Mouse (Mus musculus) MEL (cell line): Measurements from ENCODE around the gene 2300002M23Rik. TPM values are rescaled to one million over a fixed set of nuclear protein-coding genes. Genes with fewer than 3 reads are reported as not detected.

Experiments used
- DNase-seq: peaks from one replicate; pipeline ENCODE4 v3.0.0; 2011; ENCODE audit warnings: low read depth, low spot score
- H3K27ac ChIP-seq: 2 replicates; pipeline ENCODE4 v1.5.1; 2012; ENCODE audit warnings: low read depth, mild to moderate bottlenecking, control low read depth, low read length, moderate library complexity; ENCODE audit not compliant: control insufficient read depth
- H3K27me3 ChIP-seq, 2 experiments: fragments of 150-350 bp in 1 of 2; sonication (generic) in 1 of 2; 2 replicates each; pipeline ENCODE4 v1.6.1; 2012; ENCODE audit warnings: low read length in 2 of 2, mild to moderate bottlenecking in 2 of 2, improper control_type of control experiment in 1 of 2, moderate library complexity in 1 of 2; ENCODE audit not compliant: insufficient read depth in 2 of 2, control insufficient read depth in 1 of 2
- H3K36me3 ChIP-seq, 2 experiments: 2 replicates each; pipeline ENCODE4 v1.6.1; 2012 to 2014; ENCODE audit warnings: low read length in 2 of 2, improper control_type of control experiment in 1 of 2, inconsistent platforms in 1 of 2, mild to moderate bottlenecking in 1 of 2; ENCODE audit not compliant: insufficient read depth in 2 of 2, control insufficient read depth in 1 of 2
- H3K4me1 ChIP-seq, 2 experiments: fragments of 150-350 bp in 1 of 2; sonication (generic) in 1 of 2; 2 replicates each; pipeline ENCODE4 v1.6.1; 2012; ENCODE audit warnings: low read length in 2 of 2, improper control_type of control experiment in 1 of 2, mild to moderate bottlenecking in 1 of 2; ENCODE audit not compliant: insufficient read depth in 2 of 2, control insufficient read depth in 1 of 2
- H3K4me3 ChIP-seq, 2 experiments: fragments of 150-350 bp in 1 of 2; sonication (generic) in 1 of 2; 2 replicates each; pipeline ENCODE4 v1.5.1; 2012; ENCODE audit warnings: low read depth in 2 of 2, low read length in 2 of 2, mild to moderate bottlenecking in 2 of 2, moderate library complexity in 2 of 2, control low read depth in 1 of 2, improper control_type of control experiment in 1 of 2; ENCODE audit not compliant: control insufficient read depth in 1 of 2, insufficient read depth in 1 of 2
- H3K79me2 ChIP-seq: 2 replicates; pipeline ENCODE4 v1.6.1; 2012; ENCODE audit warnings: mild to moderate bottlenecking, low read length, moderate library complexity; ENCODE audit not compliant: control insufficient read depth, poor library complexity, insufficient read depth
- H3K9ac ChIP-seq: 2 replicates; pipeline ENCODE4 v1.6.1; 2012; ENCODE audit warnings: low read depth, mild to moderate bottlenecking, control low read depth, low read length, moderate library complexity; ENCODE audit not compliant: control insufficient read depth, poor library complexity, severe bottlenecking
- H3K9me3 ChIP-seq: fragments of 150-350 bp; sonication (generic); replicated peaks from 2 replicates; pipeline ENCODE4 v1.6.1; 2012; ENCODE audit warnings: mild to moderate bottlenecking, low read length, improper control_type of control experiment, moderate library complexity; ENCODE audit not compliant: insufficient read depth
- CHD1 ChIP-seq: IDR thresholded peaks from 2 replicates; pipeline ENCODE4 v1.6.1; 2012; ENCODE audit warnings: low read depth, mild to moderate bottlenecking, inconsistent platforms, low read length, improper control_type of control experiment
- CTCF ChIP-seq, 3 experiments: IDR thresholded peaks in 2 of 3; conservative IDR thresholded peaks in 1 of 3; 2 replicates each; pipeline ENCODE4 v1.5.1; 2011 to 2012; ENCODE audit warnings: low read length in 3 of 3, low read depth in 2 of 3, mild to moderate bottlenecking in 2 of 3, improper control_type of control experiment in 1 of 3, inconsistent platforms in 1 of 3, mixed read lengths in 1 of 3, moderate library complexity in 1 of 3; ENCODE audit not compliant: control insufficient read depth in 1 of 3, insufficient read depth in 1 of 3, poor library complexity in 1 of 3, severe bottlenecking in 1 of 3
- ELF1 ChIP-seq: IDR thresholded peaks from 2 replicates; pipeline ENCODE4 v1.6.1; 2014; ENCODE audit warnings: low read depth, mild to moderate bottlenecking, inconsistent platforms, low read length, improper control_type of control experiment, moderate library complexity
- ETS1 ChIP-seq: IDR thresholded peaks from 2 replicates; pipeline ENCODE4 v1.6.1; 2012; ENCODE audit warnings: low read depth, mild to moderate bottlenecking, inconsistent platforms, low read length, improper control_type of control experiment, moderate library complexity
- HCFC1 ChIP-seq: IDR thresholded peaks from 2 replicates; pipeline ENCODE4 v1.6.1; 2012; ENCODE audit warnings: low read depth, mild to moderate bottlenecking, inconsistent platforms, low read length, improper control_type of control experiment, moderate library complexity
- JUND ChIP-seq: IDR thresholded peaks from 2 replicates; pipeline ENCODE4 v1.6.1; 2011; ENCODE audit warnings: low read depth, mild to moderate bottlenecking, improper control_type of control experiment, low read length
- MXI1 ChIP-seq: IDR thresholded peaks from 2 replicates; pipeline ENCODE4 v1.6.1; 2011; ENCODE audit warnings: mild to moderate bottlenecking, low read depth, low read length, improper control_type of control experiment
- MYB ChIP-seq: IDR thresholded peaks from 2 replicates; pipeline ENCODE4 v1.6.1; 2011; ENCODE audit warnings: mild to moderate bottlenecking, low read depth, low read length, improper control_type of control experiment
- MYC ChIP-seq: IDR thresholded peaks from 2 replicates; pipeline ENCODE4 v1.6.1; 2011; ENCODE audit warnings: low read depth, mild to moderate bottlenecking, low read length, improper control_type of control experiment, moderate library complexity
- POLR2A ChIP-seq, 2 experiments: IDR thresholded peaks; 2 replicates each; pipeline ENCODE4 v1.6.1; 2011 to 2012; ENCODE audit warnings: low read length in 2 of 2, mild to moderate bottlenecking in 2 of 2, control low read depth in 1 of 2, improper control_type of control experiment in 1 of 2, low read depth in 1 of 2, moderate library complexity in 1 of 2; ENCODE audit not compliant: control insufficient read depth in 1 of 2, insufficient read depth in 1 of 2, poor library complexity in 1 of 2
- RAD21 ChIP-seq: IDR thresholded peaks from 2 replicates; pipeline ENCODE4 v1.6.1; 2011; ENCODE audit warnings: mild to moderate bottlenecking, low read depth, low read length, improper control_type of control experiment
- RCOR1 ChIP-seq: IDR thresholded peaks from 2 replicates; pipeline ENCODE4 v1.6.1; 2012; ENCODE audit warnings: low read depth, mild to moderate bottlenecking, inconsistent platforms, low read length, improper control_type of control experiment
- SIN3A ChIP-seq: IDR thresholded peaks from 2 replicates; pipeline ENCODE4 v1.6.1; 2012; ENCODE audit warnings: low read length, improper control_type of control experiment, inconsistent platforms
- SMC3 ChIP-seq: IDR thresholded peaks from 2 replicates; pipeline ENCODE4 v1.6.1; 2011; ENCODE audit warnings: low read depth, low read length, improper control_type of control experiment
- TCF12 ChIP-seq: IDR thresholded peaks from 2 replicates; pipeline ENCODE4 v1.6.1; 2014; ENCODE audit warnings: low read depth, mild to moderate bottlenecking, inconsistent platforms, low read length, improper control_type of control experiment, moderate library complexity
- ZC3H11A ChIP-seq: IDR thresholded peaks from 2 replicates; pipeline ENCODE4 v1.6.1; 2012; ENCODE audit warnings: low read depth, mild to moderate bottlenecking, inconsistent platforms, low read length, improper control_type of control experiment
- ZKSCAN1 ChIP-seq: IDR thresholded peaks from 2 replicates; pipeline ENCODE4 v1.6.1; 2012; ENCODE audit warnings: low read depth, mild to moderate bottlenecking, inconsistent platforms, low read length, improper control_type of control experiment, moderate library complexity
- ZMIZ1 ChIP-seq: IDR thresholded peaks from 2 replicates; pipeline ENCODE4 v1.6.1; 2012; ENCODE audit warnings: low read depth, mild to moderate bottlenecking, inconsistent platforms, low read length, improper control_type of control experiment, moderate library complexity
- polyA plus RNA-seq, 2 experiments: library from polyadenylated mRNA; stranded (reverse) in 1 of 2; unstranded in 1 of 2; fragments of >175 nt in 1 of 2; fragments of >200 nt in 1 of 2; gene quantifications; 2 replicates each; pipeline versions ENCODE4 v1.2.1 to v1.2.4; 2012; ENCODE audit warnings: low replicate concordance in 2 of 2, low read depth in 1 of 2; ENCODE audit not compliant: insufficient read length in 2 of 2, insufficient read depth in 1 of 2, missing spikeins in 1 of 2
- total RNA-seq: library from RNA; depleted of rRNA; stranded (reverse); fragments of 300-350 nt; gene quantifications from 2 replicates; pipeline ENCODE4 v1.2.3, GENCODE M21; 2012

The 2300002M23Rik gene
- total and polyA plus RNA-seq, 3 experiments: not detected

GRCm38 (mm10) chr17:35532901-35533300, 34.3 kb upstream of the 2300002M23Rik start, which contains the start of gene Psors1c2:
TSS of gene Psors1c2 (plus strand) at chr17:35533201.
- no peak within 1 kb of the TSS for H3K9ac ChIP-seq
- H3K4me3 ChIP-seq: no peak within 1 kb of the TSS
- H3K36me3 ChIP-seq: peaks cover 0 to 2% of the 10 kb centered on the region in 2 experiments; a peak in 1 of 4 replicates
- DNase-seq: no peak
- no peaks in the 10 kb centered on the region for H3K27me3 ChIP-seq
- H3K79me2 ChIP-seq: no peaks in the 10 kb centered on the region
- no peak for TF ChIP-seq MXI1
- no peak for TF ChIP-seq ZMIZ1
- no peak for TF ChIP-seq SIN3A
- no peak for TF ChIP-seq ZC3H11A
- no peak for TF ChIP-seq ETS1
- no peak for TF ChIP-seq ELF1
- TF ChIP-seq TCF12: no peak
- no peak for TF ChIP-seq MYC
- no peak for TF ChIP-seq POLR2A (IDR thresholded peaks at IDR 0.05; ENCODE audit: control insufficient read depth in 1 of 2, insufficient read depth in 1 of 2, low read depth in 1 of 2, low read length in 2 of 2, poor library complexity in 1 of 2)
- H3K9me3 ChIP-seq: no peaks in the 10 kb centered on the region
- H3K27ac ChIP-seq: no peak within 1 kb of the TSS
- H3K4me1 ChIP-seq: peaks cover 0 to 3% of the 10 kb centered on the region in 2 experiments; a peak in 2 of 4 replicates

- H3K27me3 ChIP-seq: peaks cover 0 to 2% of the 10 kb centered on the region in 2 experiments; a peak in 1 of 4 replicates
- DNase-seq: peak; percentile 82
- H3K79me2 ChIP-seq: no peaks in the 10 kb centered on the region
- peaks cover 0 to 3% of the 10 kb centered on the region in 2 experiments; a peak in 2 of 4 replicates for H3K4me1 ChIP-seq
- H3K36me3 ChIP-seq: peaks cover 0 to 2% of the 10 kb centered on the region in 2 experiments; a peak in 1 of 4 replicates
- no peak overlapping the region for H3K27ac ChIP-seq
- TF ChIP-seq SMC3 (peak; percentile 56), MYB (no peak), HCFC1 (no peak), CTCF (IDR thresholded peaks at IDR 0.05 in 2 of 3, conservative IDR thresholded peaks at IDR 0.05 in 1 of 3; ENCODE audit: control insufficient read depth in 1 of 3, insufficient read depth in 1 of 3, low read depth in 2 of 3, low read length in 3 of 3, poor library complexity in 1 of 3, severe bottlenecking in 1 of 3) (peak; percentile 83 to 96 (median 87)), ETS1 (no peak), RCOR1 (no peak), JUND (no peak), RAD21 (peak; percentile 24), ELF1 (no peak), CHD1 (no peak), ZKSCAN1 (no peak)
- peak overlapping the region; percentile 22 to 50; a peak in 3 of 4 replicates for H3K4me3 ChIP-seq
- H3K9me3 ChIP-seq: no peaks in the 10 kb centered on the region
- H3K9ac ChIP-seq: peak overlapping the region; percentile 23; the same call in 1 of the 2 replicates
Measured at GRCm38 (mm10) chr17:35534343-35534742, 32.9 kb upstream of the 2300002M23Rik start.
